Mouse (Mus musculus): ENCODE measurements around the gene Plac9a. TPM values are rescaled to one million over a fixed set of nuclear protein-coding genes. Genes with fewer than 3 reads are reported as not detected.

Plac9a gene
- polyA plus RNA-seq, 1 experiment from 2014 or later, result 0.24 TPM

- no peak overlapping the region for H3K9ac ChIP-seq
- H3K36me3 ChIP-seq, result no peaks in the 10 kb centered on the region
- no peak overlapping the region for H3K4me2 ChIP-seq (replicated peaks)
- peaks cover 18% of the 10 kb centered on the region for H3K27me3 ChIP-seq
- H3K4me1 ChIP-seq, result peaks cover 20% of the 10 kb centered on the region; the same call in 1 of the 2 replicates
- no peak overlapping the region for H3K27ac ChIP-seq
- H3K9me3 ChIP-seq, result no peaks in the 10 kb centered on the region
- ATAC-seq (ENCODE audit: insufficient number of reproducible peaks, insufficient read depth, low FRiP score, low TSS enrichment), result no peak
- no peak overlapping the region for H3K4me3 ChIP-seq
- 91% methylated on average over 6 of the region's 6 CpGs for WGBS
Observed at GRCm38 (mm10) chr14:25845832-25846383, 57.0 kb downstream of the Plac9a start.

DNA sequence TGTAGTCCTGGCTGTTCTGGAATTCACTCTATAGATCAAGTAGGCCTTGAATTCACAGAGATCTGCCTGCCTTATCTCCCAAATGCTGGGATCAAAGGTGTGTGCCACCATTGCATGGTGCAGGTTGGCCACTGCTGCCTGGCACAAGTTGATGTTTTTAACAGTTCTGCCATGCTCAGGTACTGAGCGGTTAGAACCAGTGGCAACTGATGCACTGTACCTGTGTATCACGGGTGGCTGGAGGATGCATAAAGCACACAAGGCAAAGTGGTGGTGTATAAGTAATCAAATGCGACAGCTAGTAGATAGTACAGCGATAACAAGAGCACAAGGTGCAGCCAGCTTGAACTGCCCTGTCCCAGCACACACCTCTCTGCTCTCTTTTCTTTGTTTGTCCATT, 58.5 kb downstream of the Plac9a start:
- peaks cover 20% of the 10 kb centered on the region; the same call in 1 of the 2 replicates for H3K4me1 ChIP-seq
- H3K4me3 ChIP-seq, result no peak overlapping the region
- no peak overlapping the region for H3K27ac ChIP-seq
- H3K27me3 ChIP-seq, result peaks cover 22% of the 10 kb centered on the region
- ATAC-seq (ENCODE audit: insufficient number of reproducible peaks, insufficient read depth, low FRiP score, low TSS enrichment), result no peak
- H3K9me3 ChIP-seq, result no peaks in the 10 kb centered on the region
- 95% methylated on average over 4 of the region's 4 CpGs for WGBS
- no peaks in the 10 kb centered on the region for H3K36me3 ChIP-seq
- H3K9ac ChIP-seq, result no peak overlapping the region
- no peak overlapping the region for H3K4me2 ChIP-seq (replicated peaks)

DNA sequence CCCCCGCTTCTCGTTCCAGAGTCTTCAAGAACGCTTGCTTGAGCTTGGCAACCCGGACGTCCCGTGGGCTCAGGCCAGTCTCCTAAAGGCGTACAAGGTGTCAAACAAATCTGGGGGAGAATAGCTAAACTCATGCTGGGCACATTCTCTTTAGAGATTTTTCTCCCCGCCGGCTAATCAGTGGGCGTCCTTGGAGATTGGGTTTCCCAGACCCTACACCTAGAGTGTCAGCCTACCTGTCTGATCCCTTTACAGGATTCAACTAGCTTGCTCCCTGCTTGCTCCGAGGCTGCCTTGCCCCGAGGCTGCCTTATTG, 60.3 kb downstream of the Plac9a start:
- 2% methylated on average over 12 of the region's 12 CpGs for WGBS
- Histone ChIP-seq H3K4me1 (peaks cover 18% of the 10 kb centered on the region; the same call in 1 of the 2 replicates), H3K27ac (no peak overlapping the region), H3K27me3 (peaks cover 22% of the 10 kb centered on the region), H3K9ac (peak overlapping the region; percentile 54), H3K4me2 (replicated peaks) (peak overlapping the region; percentile 98), H3K36me3 (no peaks in the 10 kb centered on the region), H3K9me3 (no peaks in the 10 kb centered on the region), H3K4me3 (peak overlapping the region; percentile 64)
- no peak for ATAC-seq (ENCODE audit: insufficient number of reproducible peaks, insufficient read depth, low FRiP score, low TSS enrichment)

- peaks cover 22% of the 10 kb centered on the region for H3K27me3 ChIP-seq
- peaks cover 13% of the 10 kb centered on the region; the same call in 1 of the 2 replicates for H3K4me1 ChIP-seq
- no peak within 1 kb of the TSS for H3K27ac ChIP-seq
- under 1% methylated on average over 54 of the region's 54 CpGs for WGBS
- no peaks in the 10 kb centered on the region for H3K36me3 ChIP-seq
- peak within 1 kb of the TSS; percentile 98 for H3K4me2 ChIP-seq (replicated peaks)
- H3K9ac ChIP-seq, result peak within 1 kb of the TSS; percentile 54
- peak; percentile 70; the same call in 1 of the 2 replicates for ATAC-seq (ENCODE audit: insufficient number of reproducible peaks, insufficient read depth, low FRiP score, low TSS enrichment)
- H3K9me3 ChIP-seq, result no peaks in the 10 kb centered on the region
- H3K4me3 ChIP-seq, result peak within 1 kb of the TSS; percentile 64
Observed at GRCm38 (mm10) chr14:25841991-25842687, 60.8 kb downstream of the Plac9a start, which contains the start of gene Anxa11. Anxa11 (plus strand) TSS chr14:25842156.

- no peaks in the 10 kb centered on the region for H3K36me3 ChIP-seq
- peak overlapping the region; percentile 54; the same call in 1 of the 2 replicates for H3K9ac ChIP-seq
- peak overlapping the region; percentile 98 for H3K4me2 ChIP-seq (replicated peaks)
- WGBS, result 2% methylated on average over 4 of the region's 4 CpGs
- no peaks in the 10 kb centered on the region for H3K9me3 ChIP-seq
- no peak for ATAC-seq (ENCODE audit: insufficient number of reproducible peaks, insufficient read depth, low FRiP score, low TSS enrichment)
- H3K27me3 ChIP-seq, result peaks cover 22% of the 10 kb centered on the region
- H3K27ac ChIP-seq, result no peak overlapping the region
- peak overlapping the region; percentile 64 for H3K4me3 ChIP-seq
- H3K4me1 ChIP-seq, result peaks cover 10% of the 10 kb centered on the region; the same call in 1 of the 2 replicates
Observed at GRCm38 (mm10) chr14:25841579-25841978, 61.3 kb downstream of the Plac9a start.

GRCm38 (mm10) chr14:25840961-25841360, 61.9 kb downstream of the Plac9a start:
- Histone ChIP-seq H3K4me2 (replicated peaks) (no peak overlapping the region), H3K4me3 (no peak overlapping the region), H3K9ac (no peak overlapping the region), H3K9me3 (no peaks in the 10 kb centered on the region), H3K36me3 (no peaks in the 10 kb centered on the region), H3K4me1 (peaks cover 10% of the 10 kb centered on the region; the same call in 1 of the 2 replicates), H3K27me3 (peaks cover 22% of the 10 kb centered on the region), H3K27ac (no peak overlapping the region)
- no peak for ATAC-seq (ENCODE audit: insufficient number of reproducible peaks, insufficient read depth, low FRiP score, low TSS enrichment)
- 12% methylated on average over 7 of the region's 7 CpGs for WGBS

GRCm38 (mm10) chr14:25839791-25840190, 63.1 kb downstream of the Plac9a start:
- ATAC-seq (ENCODE audit: insufficient number of reproducible peaks, insufficient read depth, low FRiP score, low TSS enrichment), result no peak
- Histone ChIP-seq H3K4me2 (replicated peaks) (no peak overlapping the region), H3K27ac (no peak overlapping the region), H3K4me3 (no peak overlapping the region), H3K9me3 (no peaks in the 10 kb centered on the region), H3K36me3 (no peaks in the 10 kb centered on the region), H3K27me3 (peaks cover 22% of the 10 kb centered on the region), H3K4me1 (peaks cover 10% of the 10 kb centered on the region; the same call in 1 of the 2 replicates), H3K9ac (no peak overlapping the region)
- WGBS, result 71% methylated on average over 7 of the region's 7 CpGs

GRCm38 (mm10) chr14:25838411-25838810, 64.5 kb downstream of the Plac9a start:
- no peak overlapping the region for H3K9ac ChIP-seq
- H3K27me3 ChIP-seq, result peaks cover 22% of the 10 kb centered on the region
- H3K4me2 ChIP-seq (replicated peaks), result no peak overlapping the region
- H3K4me1 ChIP-seq, result peaks cover 10% of the 10 kb centered on the region; the same call in 1 of the 2 replicates
- H3K4me3 ChIP-seq, result no peak overlapping the region
- WGBS, result 80% methylated on average over 8 of the region's 8 CpGs
- no peak for ATAC-seq (ENCODE audit: insufficient number of reproducible peaks, insufficient read depth, low FRiP score, low TSS enrichment)
- H3K9me3 ChIP-seq, result no peaks in the 10 kb centered on the region
- H3K27ac ChIP-seq, result no peak overlapping the region
- H3K36me3 ChIP-seq, result no peaks in the 10 kb centered on the region

Other genes with a start within 250 kb of the Plac9a start
- gene Ppif, start 208.9 kb downstream of the Plac9a start, polyA plus RNA-seq (2016; fragmentation: Nextera tagmentation; extraction: Ambion mirVana), result 27.6 and 30.3 TPM in 2 replicates
- 47.3 and 47.4 TPM in 2 replicates for gene Zcchc24, start 134.1 kb downstream of the Plac9a start, polyA plus RNA-seq (2016; fragmentation: Nextera tagmentation; extraction: Ambion mirVana)
- 9.8 and 14.4 TPM in 2 replicates for gene Anxa11, start 60.9 kb downstream of the Plac9a start, polyA plus RNA-seq (2016; fragmentation: Nextera tagmentation; extraction: Ambion mirVana)
- 2.9 and 3.7 TPM in 2 replicates for gene Tmem254a, start 24.6 kb upstream of the Plac9a start, polyA plus RNA-seq (2016; fragmentation: Nextera tagmentation; extraction: Ambion mirVana)
- not detected in 2 replicates for gene Cphx1, start 35.2 kb upstream of the Plac9a start, polyA plus RNA-seq (2016; fragmentation: Nextera tagmentation; extraction: Ambion mirVana)
- gene Duxbl1, start 75.5 kb upstream of the Plac9a start, polyA plus RNA-seq (2016; fragmentation: Nextera tagmentation; extraction: Ambion mirVana), result 3.5 and 3.9 TPM in 2 replicates
- 2.7 and 5.9 TPM in 2 replicates for gene Gm9780, start 139.6 kb upstream of the Plac9a start, polyA plus RNA-seq (2016; fragmentation: Nextera tagmentation; extraction: Ambion mirVana)
- gene Tmem254c, start 164.3 kb upstream of the Plac9a start, polyA plus RNA-seq (2016; fragmentation: Nextera tagmentation; extraction: Ambion mirVana), result 26.6 and 29.4 TPM in 2 replicates
- gene Cphx2, start 178.4 kb upstream of the Plac9a start, polyA plus RNA-seq (2016; fragmentation: Nextera tagmentation; extraction: Ambion mirVana), result not detected in 2 replicates
- not detected in 2 replicates for gene Cphx3, start 179.2 kb upstream of the Plac9a start, polyA plus RNA-seq (2016; fragmentation: Nextera tagmentation; extraction: Ambion mirVana)
- 3.4 TPM in 1 of 2 replicates, not detected in the other for gene Duxbl2, start 215.2 kb upstream of the Plac9a start, polyA plus RNA-seq (2016; fragmentation: Nextera tagmentation; extraction: Ambion mirVana)

All from embryonic facial prominence, embryonic 12.5 days (tissue).